ENCODE assay signal across 28 mouse cellular contexts in genomic region chr3:118753623-118754022, GRCm38 (mm10).
DNase-seq lines count a peak whose midpoint lies in the region; ATAC-seq and TF ChIP-seq lines count a peak whose summit lies in the region.
"Had no signal": no experiment of that assay in that cellular context is flagged by ENCODE, and none has a peak within 500 bp of the region (broad histone marks: within the 10 kb centered on the region; RNA-seq: fewer than 3 reads in every experiment).

No protein-coding gene starts in this region.

- no peak overlapping the region for H3K4me2 ChIP-seq in liver, postnatal 0 days (ENCODE audit: low read depth, low read length)
- H3K4me2 ChIP-seq: embryonic facial prominence, embryonic 13.5 days; embryonic facial prominence, embryonic 15.5 days; forebrain, embryonic 12.5 days had no signal

- peak; percentile 72 for ATAC-seq in liver, postnatal 0 days
- peak; percentile 62 for ATAC-seq in megakaryocyte, adult 5-6 weeks (ENCODE audit: poor library complexity, severe bottlenecking)
- ATAC-seq: activated CD4-positive, CD25-positive, alpha-beta regulatory T cell, adult 4 months; CD4-positive, CD25-positive, alpha-beta regulatory T cell, adult 4 months; forebrain, embryonic 14.5 days; forebrain, embryonic 16.5 days; Patski had no signal

- no peak overlapping the region for H3K9ac ChIP-seq in liver, postnatal 0 days (replicated peaks)
- H3K9ac ChIP-seq: embryonic facial prominence, embryonic 13.5 days; embryonic facial prominence, embryonic 15.5 days; forebrain, embryonic 12.5 days had no signal

- H3K27ac ChIP-seq in liver, postnatal 0 days (ENCODE audit: low read depth), result no peak overlapping the region
- H3K27ac ChIP-seq: embryonic facial prominence, embryonic 13.5 days; embryonic facial prominence, embryonic 15.5 days; forebrain, embryonic 10.5 days; forebrain, embryonic 12.5 days had no signal

- no peak for TF ChIP-seq EP300 in liver, postnatal 0 days (IDR thresholded peaks at IDR 0.05; ENCODE audit: low read depth)

- H3K4me3 ChIP-seq in liver, postnatal 0 days (ENCODE audit: low read depth, low read length), result no peak overlapping the region
- H3K4me3 ChIP-seq: embryonic facial prominence, embryonic 13.5 days; embryonic facial prominence, embryonic 15.5 days; erythroblast, embryonic 14.5 days; forebrain, embryonic 10.5 days; forebrain, embryonic 12.5 days had no signal

- H3K27me3 ChIP-seq in liver, postnatal 0 days (ENCODE audit: insufficient read depth, low read length), result no peaks in the 10 kb centered on the region
- H3K27me3 ChIP-seq: CH12.LX; embryonic facial prominence, embryonic 13.5 days; embryonic facial prominence, embryonic 15.5 days; forebrain, embryonic 12.5 days; Patski had no signal

- 62% methylated on average over 2 of the region's 2 CpGs for WGBS in liver, postnatal 0 days (ENCODE audit: insufficient replicate concordance)

- no peaks in the 10 kb centered on the region for H3K9me3 ChIP-seq in liver, postnatal 0 days (ENCODE audit: low read length)
- H3K9me3 ChIP-seq: embryonic facial prominence, embryonic 13.5 days; embryonic facial prominence, embryonic 15.5 days; forebrain, embryonic 10.5 days; forebrain, embryonic 12.5 days; G1E had no signal

- no peak for TF ChIP-seq CTCF in liver, postnatal 0 days (IDR thresholded peaks at IDR 0.05; ENCODE audit: low read depth)

- H3K4me1 ChIP-seq in liver, postnatal 0 days (ENCODE audit: insufficient read depth), result no peaks in the 10 kb centered on the region
- H3K4me1 ChIP-seq: embryonic facial prominence, embryonic 13.5 days; embryonic facial prominence, embryonic 15.5 days; forebrain, embryonic 10.5 days; forebrain, embryonic 12.5 days had no signal

- H3K36me3 ChIP-seq in liver, postnatal 0 days (replicated peaks; ENCODE audit: insufficient read depth, low read length), result no peaks in the 10 kb centered on the region
- H3K36me3 ChIP-seq: embryonic facial prominence, embryonic 13.5 days; embryonic facial prominence, embryonic 15.5 days; forebrain, embryonic 10.5 days; forebrain, embryonic 12.5 days; G1E had no signal

- DNase-seq in liver, postnatal 0 days, result no peak
- DNase-seq in liver (no peak), 416B (ENCODE audit: low read depth) (peak; percentile 8)
- no peak for DNase-seq in right cerebral cortex, adult 2 months (ENCODE audit: low spot score in 2 of 2)
- DNase-seq in frontal cortex, postnatal 25 days (ENCODE audit: low spot score in 2 of 2), result no peak
- DNase-seq: adrenal gland, adult 8-10 months; adrenal gland, postnatal 25 days; B cell, adult 2 months; cerebellum, adult 11 months; cerebellum, adult 18-20 months; cerebellum, adult 8-10 months; cerebellum, adult 9-11 months; cerebellum, postnatal 14 days; cerebellum, postnatal 36 days; embryo, embryonic 11 days had no signal
